Mouse (Mus musculus) adrenal gland, postnatal 25 days (tissue): ENCODE results near the gene Fam129c. TPM values are rescaled to one million over a fixed set of nuclear protein-coding genes. Genes with fewer than 3 reads are reported as not detected.

Experiments used
- microRNA-seq, 2 experiments: library from miRNA; unstranded; fragments of <30 nt; microRNA quantifications; one replicate each; pipeline ENCODE4 v1.2.0; 2021
- total RNA-seq: library from RNA; stranded (reverse); gene quantifications from 2 replicates; pipeline ENCODE4 v1.2.3, GENCODE M21; 2021

The Fam129c gene
- total RNA-seq, 1 experiment from 2014 or later: 4.0 TPM

Small RNA genes within 50 kb of the gene (microRNA-seq; reads per million reads assigned to microRNA genes)
- gene Mir6769b: 0.71 to 1.0 reads per million in 2 experiments

Other genes starting within 250 kb of the Fam129c start
- gene Use1, start 230.8 kb upstream of the Fam129c start, total RNA-seq: 168 and 199 TPM in 2 replicates
- gene Ocel1, start 226.3 kb upstream of the Fam129c start, total RNA-seq: 18.7 and 20.7 TPM in 2 replicates
- gene Nr2f6, start 215.7 kb upstream of the Fam129c start, total RNA-seq: 64.5 and 75.8 TPM in 2 replicates
- 20.6 and 25.8 TPM in 2 replicates for gene Ushbp1, start 201.8 kb upstream of the Fam129c start, total RNA-seq
- 105 and 116 TPM in 2 replicates for gene Babam1, start 200.8 kb upstream of the Fam129c start, total RNA-seq
- 3.2 and 4.1 TPM in 2 replicates for gene Ankle1, start 191.6 kb upstream of the Fam129c start, total RNA-seq
- gene Abhd8, start 134.0 kb upstream of the Fam129c start, total RNA-seq: 63.0 and 82.8 TPM in 2 replicates
- 109 and 113 TPM in 2 replicates for gene Mrpl34, start 132.7 kb upstream of the Fam129c start, total RNA-seq
- gene Dda1, start 128.4 kb upstream of the Fam129c start, total RNA-seq: 62.5 and 64.7 TPM in 2 replicates
- gene Ano8, start 111.7 kb upstream of the Fam129c start, total RNA-seq: 17.3 and 23.3 TPM in 2 replicates
- 26.5 and 28.7 TPM in 2 replicates for gene Gtpbp3, start 109.5 kb upstream of the Fam129c start, total RNA-seq
- gene Plvap, start 85.9 kb upstream of the Fam129c start, total RNA-seq: 167 and 192 TPM in 2 replicates
- not detected in 2 replicates for gene Ccdc194, start 71.9 kb upstream of the Fam129c start, total RNA-seq
- 66.0 and 70.2 TPM in 2 replicates for gene Bst2, start 60.2 kb upstream of the Fam129c start, total RNA-seq
- 62.3 and 73.7 TPM in 2 replicates for gene Mvb12a, start 54.7 kb upstream of the Fam129c start, total RNA-seq
- gene Tmem221, start 38.8 kb upstream of the Fam129c start, total RNA-seq: 5.0 and 8.9 TPM in 2 replicates
- gene Nxnl1, start 31.0 kb upstream of the Fam129c start, total RNA-seq: 1.1 TPM in 2 replicates
- gene Slc27a1, start 28.8 kb upstream of the Fam129c start, total RNA-seq: 156 and 167 TPM in 2 replicates
- 145 and 153 TPM in 2 replicates for gene Pgls, start 5.5 kb upstream of the Fam129c start, total RNA-seq
- 64.6 and 66.2 TPM in 2 replicates for gene Colgalt1, start 13.3 kb downstream of the Fam129c start, total RNA-seq
- 8.3 and 8.4 TPM in 2 replicates for gene Unc13a, start 74.1 kb downstream of the Fam129c start, total RNA-seq
- 11.7 and 14.3 TPM in 2 replicates for gene Jak3, start 78.6 kb downstream of the Fam129c start, total RNA-seq
- gene Insl3, start 91.6 kb downstream of the Fam129c start, total RNA-seq: 6.1 and 7.8 TPM in 2 replicates
- 3.7 and 4.8 TPM in 2 replicates for gene B3gnt3, start 104.1 kb downstream of the Fam129c start, total RNA-seq
- 2.2 and 2.6 TPM in 2 replicates for gene Fcho1, start 128.1 kb downstream of the Fam129c start, total RNA-seq